8 mouse cellular contexts compared by ENCODE assay signal in the genomic region with DNA sequence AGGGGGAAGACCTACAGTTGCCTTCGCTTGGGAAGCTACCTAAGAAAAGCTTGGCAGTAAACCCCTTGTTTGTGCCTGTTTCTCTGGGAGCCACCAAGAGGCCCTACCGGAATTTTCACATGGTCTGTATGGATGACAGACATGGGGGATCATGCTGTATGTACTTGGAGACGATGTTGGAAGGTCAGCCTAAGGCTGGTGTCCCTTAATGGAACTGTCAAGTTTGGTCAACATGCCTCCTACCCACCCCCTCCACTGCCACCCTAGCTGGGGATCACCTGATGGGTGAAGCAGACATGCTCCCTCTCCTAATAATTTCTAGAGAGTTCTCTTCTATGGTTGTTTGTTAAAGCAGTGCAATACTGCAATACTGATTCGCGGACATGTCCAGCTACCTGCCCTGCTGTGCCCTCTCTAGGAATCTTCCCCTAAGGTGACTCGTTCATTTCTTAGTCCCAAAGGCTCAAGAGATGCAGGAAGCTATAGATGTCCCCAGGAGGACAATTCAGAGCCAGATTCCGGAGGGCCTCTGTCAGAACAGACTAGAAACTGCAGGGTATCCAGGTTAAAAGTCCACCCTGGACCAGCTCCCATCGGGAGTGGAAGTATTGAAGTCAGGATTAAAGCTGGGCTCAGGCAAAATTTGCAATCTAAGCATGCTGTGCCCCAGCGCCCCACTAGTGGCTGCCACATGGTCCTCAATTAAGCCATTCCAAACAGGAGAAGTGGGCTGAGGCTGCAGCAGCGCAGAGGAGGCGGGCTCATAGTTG. TPM values are rescaled to one million over a fixed set of nuclear protein-coding genes. Genes with fewer than 3 reads are reported as not detected.
DNase-seq lines count a peak whose midpoint lies in the region; ATAC-seq and TF ChIP-seq lines count a peak whose summit lies in the region.
"Had no signal": no experiment of that assay in that cellular context is flagged by ENCODE, and none has a peak within 500 bp of the region (broad histone marks: within the 10 kb centered on the region; RNA-seq: fewer than 3 reads in every experiment).

No protein-coding gene starts in this region.

- H3K36me3 ChIP-seq in megakaryocyte, embryonic 14.5 days (replicated peaks; ENCODE audit: low read length): no peaks in the 10 kb centered on the region
- no peaks in the 10 kb centered on the region for H3K36me3 ChIP-seq in forebrain, embryonic 11.5 days (ENCODE audit: control insufficient read depth, insufficient read depth, low read length)
- H3K36me3 ChIP-seq in intestine, embryonic 16.5 days (ENCODE audit: control insufficient read depth, insufficient read depth, low read length): no peaks in the 10 kb centered on the region; the same call in 1 of the 2 replicates

- no peak overlapping the region for H3K27ac ChIP-seq in forebrain, embryonic 11.5 days (ENCODE audit: low read depth, low read length)
- no peak overlapping the region for H3K27ac ChIP-seq in intestine, embryonic 16.5 days (ENCODE audit: low read length)
- H3K27ac ChIP-seq in olfactory bulb, adult 2 months (ENCODE audit: insufficient read depth, low read depth, low read length): no peak overlapping the region

- TF ChIP-seq CTCF in olfactory bulb, adult 2 months (IDR thresholded peaks at IDR 0.05; ENCODE audit: insufficient read depth, low read depth, low read length): peak; percentile 25; the same call in 1 of the 2 replicates

- peaks cover 90% of the 10 kb centered on the region for H3K27me3 ChIP-seq in megakaryocyte, embryonic 14.5 days (replicated peaks)
- peaks cover 61% of the 10 kb centered on the region for H3K27me3 ChIP-seq in forebrain, embryonic 11.5 days (ENCODE audit: control insufficient read depth, insufficient read depth, low read length)
- H3K27me3 ChIP-seq in intestine, embryonic 16.5 days (replicated peaks; ENCODE audit: control insufficient read depth, insufficient read depth, low read length): peaks cover 77% of the 10 kb centered on the region

- no peak for ATAC-seq in megakaryocyte, adult 5-6 weeks (ENCODE audit: poor library complexity, severe bottlenecking)
- ATAC-seq in forebrain, embryonic 11.5 days (replicated peaks; ENCODE audit: low FRiP score): no peak
- ATAC-seq in intestine, embryonic 16.5 days: no peak

- H3K9ac ChIP-seq in forebrain, embryonic 11.5 days (ENCODE audit: low read length): no peak overlapping the region
- 0 out of 2 replicates have a peak overlapping the region, but pooled peaks have one; percentile 2 for H3K9ac ChIP-seq in intestine, embryonic 16.5 days (ENCODE audit: low read depth, low read length)

- peaks cover 5% of the 10 kb centered on the region for H3K9me3 ChIP-seq in megakaryocyte, embryonic 14.5 days
- H3K9me3 ChIP-seq in forebrain, embryonic 11.5 days (ENCODE audit: control insufficient read depth, low read length): no peaks in the 10 kb centered on the region
- H3K9me3 ChIP-seq in intestine, embryonic 16.5 days (ENCODE audit: control insufficient read depth, low read length): no peaks in the 10 kb centered on the region

- WGBS in forebrain, embryonic 11.5 days: 24% methylated on average over 11 of the region's 11 CpGs
- 28% methylated on average over 11 of the region's 11 CpGs for WGBS in intestine, embryonic 16.5 days
- WGBS in olfactory bulb, adult 2 months: 30% methylated on average over 11 of the region's 11 CpGs

- TF ChIP-seq POLR2A in olfactory bulb, adult 2 months (IDR thresholded peaks at IDR 0.05; ENCODE audit: insufficient read depth, low read depth, low read length): no peak

- DNase-seq in forebrain, embryonic 11.5 days (ENCODE audit: low spot score): no peak
- no peak for DNase-seq in layer of hippocampus, postnatal 10 days (ENCODE audit: low spot score in 2 of 2)
- no peak for DNase-seq in gastrocnemius, postnatal 25 days

- no peak overlapping the region; the same call in 1 of the 2 replicates for H3K4me2 ChIP-seq in forebrain, embryonic 11.5 days (ENCODE audit: low read depth, low read length, severe bottlenecking)
- peak overlapping the region; percentile 88 for H3K4me2 ChIP-seq in intestine, embryonic 16.5 days (ENCODE audit: low read depth, low read length)

- H3K4me3 ChIP-seq in megakaryocyte, embryonic 14.5 days (replicated peaks): peak overlapping the region; percentile 87
- H3K4me3 ChIP-seq in forebrain, embryonic 11.5 days (ENCODE audit: low read depth, low read length): peak overlapping the region; percentile 17; the same call in 1 of the 2 replicates
- H3K4me3 ChIP-seq in intestine, embryonic 16.5 days (ENCODE audit: low read length): peak overlapping the region; percentile 37
- peak overlapping the region; percentile 32; the same call in 1 of the 2 replicates for H3K4me3 ChIP-seq in olfactory bulb, adult 2 months (ENCODE audit: insufficient read depth, low read depth, low read length)

- H3K4me1 ChIP-seq in megakaryocyte, embryonic 14.5 days: peaks cover 38% of the 10 kb centered on the region
- peaks cover 19% of the 10 kb centered on the region for H3K4me1 ChIP-seq in forebrain, embryonic 11.5 days (replicated peaks; ENCODE audit: control insufficient read depth, insufficient read depth, low read length)
- H3K4me1 ChIP-seq in intestine, embryonic 16.5 days (ENCODE audit: control insufficient read depth, insufficient read depth, low read length): peaks cover 31% of the 10 kb centered on the region
- H3K4me1 ChIP-seq in olfactory bulb, adult 2 months (ENCODE audit: control insufficient read depth, insufficient read depth, low read length): peaks cover 39% of the 10 kb centered on the region

RNA-seq across cellular contexts. Expression of gene Dnajc5g, which starts 10.2 kb away (rescaled TPM):
- polyA plus RNA-seq in megakaryocyte, embryonic 14.5 days (2012; ENCODE audit: insufficient read depth, low replicate concordance): not detected in 2 replicates
- total RNA-seq in megakaryocyte, adult 5-6 weeks (2015): not detected in 2 replicates
- not detected in 2 replicates for total RNA-seq in megakaryocyte, adult 5-6 weeks (2017)
- not detected in 2 replicates for polyA plus RNA-seq in forebrain, embryonic 11.5 days (2014; fragmentation: Nextera tagmentation; extraction: Ambion mirVana)
- not detected in 2 replicates for polyA plus RNA-seq in intestine, embryonic 16.5 days (2015; fragmentation: Nextera tagmentation; extraction: Ambion mirVana)
- polyA plus RNA-seq in olfactory bulb, adult 2 months (2012; ENCODE audit: insufficient read depth, insufficient read length, low replicate concordance, missing spikeins): not detected in 2 replicates
- total RNA-seq in layer of hippocampus, postnatal 10 days (2021): not detected
- total RNA-seq in gastrocnemius, postnatal 25 days (2021): not detected
- total RNA-seq: megakaryocyte progenitor cell, adult 5-6 weeks had no signal

RNA-seq across cellular contexts. Expression of gene Slc30a3, which starts 12.1 kb away (rescaled TPM):
- not detected in 2 replicates for polyA plus RNA-seq in megakaryocyte, embryonic 14.5 days (2012; ENCODE audit: insufficient read depth, low replicate concordance)
- not detected in 2 replicates for total RNA-seq in megakaryocyte, adult 5-6 weeks (2015)
- total RNA-seq in megakaryocyte, adult 5-6 weeks (2017): not detected in 2 replicates
- polyA plus RNA-seq in forebrain, embryonic 11.5 days (2014; fragmentation: Nextera tagmentation; extraction: Ambion mirVana): 0.79 and 1.2 TPM in 2 replicates
- 0.12 and 0.15 TPM in 2 replicates for polyA plus RNA-seq in intestine, embryonic 16.5 days (2015; fragmentation: Nextera tagmentation; extraction: Ambion mirVana)
- polyA plus RNA-seq in olfactory bulb, adult 2 months (2012; ENCODE audit: insufficient read depth, insufficient read length, low replicate concordance, missing spikeins): not detected in 2 replicates
- total RNA-seq in layer of hippocampus, postnatal 10 days (2021): 10 to 100 TPM; 41.0 to 47.6 TPM
- under 1 TPM in 1 of 2 experiments, not detected in 1; 0.13 TPM for total RNA-seq in gastrocnemius, postnatal 25 days (2021)
- total RNA-seq: megakaryocyte progenitor cell, adult 5-6 weeks had no signal

RNA-seq across cellular contexts. Expression of gene Trim54, which starts 20.6 kb away (rescaled TPM):
- not detected in 2 replicates for polyA plus RNA-seq in megakaryocyte, embryonic 14.5 days (2012; ENCODE audit: insufficient read depth, low replicate concordance)
- total RNA-seq in megakaryocyte, adult 5-6 weeks (2015): not detected in 2 replicates
- total RNA-seq in megakaryocyte, adult 5-6 weeks (2017): not detected in 2 replicates
- not detected in 2 replicates for polyA plus RNA-seq in forebrain, embryonic 11.5 days (2014; fragmentation: Nextera tagmentation; extraction: Ambion mirVana)
- not detected in 2 replicates for polyA plus RNA-seq in intestine, embryonic 16.5 days (2015; fragmentation: Nextera tagmentation; extraction: Ambion mirVana)
- polyA plus RNA-seq in olfactory bulb, adult 2 months (2012; ENCODE audit: insufficient read depth, insufficient read length, low replicate concordance, missing spikeins): not detected in 2 replicates
- total RNA-seq in layer of hippocampus, postnatal 10 days (2021): not detected
- total RNA-seq in gastrocnemius, postnatal 25 days (2021): 100 to 1,000 TPM; 303 to 342 TPM
- total RNA-seq: megakaryocyte progenitor cell, adult 5-6 weeks had no signal

RNA-seq across cellular contexts. Expression of gene Cad, which starts 41.3 kb away (rescaled TPM):
- polyA plus RNA-seq in megakaryocyte, embryonic 14.5 days (2012; ENCODE audit: insufficient read depth, low replicate concordance): 218 and 333 TPM in 2 replicates
- total RNA-seq in megakaryocyte, adult 5-6 weeks (2015): 5.1 and 9.4 TPM in 2 replicates
- 5.4 and 7.5 TPM in 2 replicates for total RNA-seq in megakaryocyte, adult 5-6 weeks (2017)
- 44.3 and 55.4 TPM in 2 replicates for polyA plus RNA-seq in forebrain, embryonic 11.5 days (2014; fragmentation: Nextera tagmentation; extraction: Ambion mirVana)
- polyA plus RNA-seq in intestine, embryonic 16.5 days (2015; fragmentation: Nextera tagmentation; extraction: Ambion mirVana): 16.8 and 18.2 TPM in 2 replicates
- not detected in 2 replicates for polyA plus RNA-seq in olfactory bulb, adult 2 months (2012; ENCODE audit: insufficient read depth, insufficient read length, low replicate concordance, missing spikeins)
- total RNA-seq in layer of hippocampus, postnatal 10 days (2021): 10 to 100 TPM; 21.2 to 23.2 TPM
- total RNA-seq in gastrocnemius, postnatal 25 days (2021): 10 to 100 TPM; 19.3 to 25.1 TPM

RNA-seq across cellular contexts. Expression of gene Ucn, which starts 42.7 kb away (rescaled TPM):
- not detected in 2 replicates for polyA plus RNA-seq in megakaryocyte, embryonic 14.5 days (2012; ENCODE audit: insufficient read depth, low replicate concordance)
- total RNA-seq in megakaryocyte, adult 5-6 weeks (2015): not detected in 2 replicates
- not detected in 2 replicates for total RNA-seq in megakaryocyte, adult 5-6 weeks (2017)
- polyA plus RNA-seq in forebrain, embryonic 11.5 days (2014; fragmentation: Nextera tagmentation; extraction: Ambion mirVana): not detected in 2 replicates
- polyA plus RNA-seq in intestine, embryonic 16.5 days (2015; fragmentation: Nextera tagmentation; extraction: Ambion mirVana): not detected in 2 replicates
- not detected in 2 replicates for polyA plus RNA-seq in olfactory bulb, adult 2 months (2012; ENCODE audit: insufficient read depth, insufficient read length, low replicate concordance, missing spikeins)
- not detected for total RNA-seq in layer of hippocampus, postnatal 10 days (2021)
- not detected for total RNA-seq in gastrocnemius, postnatal 25 days (2021)
- total RNA-seq: megakaryocyte progenitor cell, adult 5-6 weeks had no signal

Comparison
In these comparisons a context has a peak if more than half of its experiments do, and no peak if none do; other contexts are left out.
1. H3K4me3 ChIP-seq: peak in every context shown above with its lines; median percentile 87 in megakaryocyte, embryonic 14.5 days; 37 in intestine, embryonic 16.5 days; 32 in olfactory bulb, adult 2 months; 17 in forebrain, embryonic 11.5 days.